Mouse (Mus musculus) MEL (cell line): ENCODE measurements around the gene 1110051M20Rik.

Experiments used
- BHLHE40 ChIP-seq: IDR thresholded peaks from 2 replicates; pipeline ENCODE4 v1.6.1; 2012; ENCODE audit warnings: low read depth, mild to moderate bottlenecking, inconsistent platforms, low read length, improper control_type of control experiment, borderline replicate concordance
- CTCF ChIP-seq, 3 experiments: IDR thresholded peaks in 2 of 3; conservative IDR thresholded peaks in 1 of 3; 2 replicates each; pipeline ENCODE4 v1.5.1; 2011 to 2012; ENCODE audit warnings: low read length in 3 of 3, low read depth in 2 of 3, mild to moderate bottlenecking in 2 of 3, improper control_type of control experiment in 1 of 3, inconsistent platforms in 1 of 3, mixed read lengths in 1 of 3, moderate library complexity in 1 of 3; ENCODE audit not compliant: control insufficient read depth in 1 of 3, insufficient read depth in 1 of 3, poor library complexity in 1 of 3, severe bottlenecking in 1 of 3
- HCFC1 ChIP-seq: IDR thresholded peaks from 2 replicates; pipeline ENCODE4 v1.6.1; 2012; ENCODE audit warnings: low read depth, mild to moderate bottlenecking, inconsistent platforms, low read length, improper control_type of control experiment, moderate library complexity
- MAX ChIP-seq: IDR thresholded peaks from 2 replicates; pipeline ENCODE4 v1.6.1; 2011; ENCODE audit warnings: low read length, improper control_type of control experiment
- MYC ChIP-seq: IDR thresholded peaks from 2 replicates; pipeline ENCODE4 v1.6.1; 2011; ENCODE audit warnings: low read depth, mild to moderate bottlenecking, low read length, improper control_type of control experiment, moderate library complexity
- POLR2A ChIP-seq, 2 experiments: IDR thresholded peaks; 2 replicates each; pipeline ENCODE4 v1.6.1; 2011 to 2012; ENCODE audit warnings: low read length in 2 of 2, mild to moderate bottlenecking in 2 of 2, control low read depth in 1 of 2, improper control_type of control experiment in 1 of 2, low read depth in 1 of 2, moderate library complexity in 1 of 2; ENCODE audit not compliant: control insufficient read depth in 1 of 2, insufficient read depth in 1 of 2, poor library complexity in 1 of 2
- POLR2AphosphoS2 ChIP-seq: IDR thresholded peaks from 2 replicates; pipeline ENCODE4 v1.6.1; 2011; ENCODE audit warnings: low read length, improper control_type of control experiment
- RAD21 ChIP-seq: IDR thresholded peaks from 2 replicates; pipeline ENCODE4 v1.6.1; 2011; ENCODE audit warnings: mild to moderate bottlenecking, low read depth, low read length, improper control_type of control experiment
- SIN3A ChIP-seq: IDR thresholded peaks from 2 replicates; pipeline ENCODE4 v1.6.1; 2012; ENCODE audit warnings: low read length, improper control_type of control experiment, inconsistent platforms
- TAL1 ChIP-seq: IDR thresholded peaks from 2 replicates; pipeline ENCODE4 v1.6.1; 2012; ENCODE audit warnings: mild to moderate bottlenecking, inconsistent platforms, low read length, moderate library complexity, mixed read lengths
- UBTF ChIP-seq: IDR thresholded peaks from 2 replicates; pipeline ENCODE4 v1.6.1; 2012; ENCODE audit warnings: low read depth, mild to moderate bottlenecking, inconsistent platforms, low read length, improper control_type of control experiment, moderate library complexity, borderline replicate concordance; ENCODE audit not compliant: insufficient read depth
- ZC3H11A ChIP-seq: IDR thresholded peaks from 2 replicates; pipeline ENCODE4 v1.6.1; 2012; ENCODE audit warnings: low read depth, mild to moderate bottlenecking, inconsistent platforms, low read length, improper control_type of control experiment

GRCm38 (mm10) chr2:91474358-91474757 is 29.9 kb upstream of the 1110051M20Rik start:
- TF ChIP-seq POLR2AphosphoS2, result no peak
- TF ChIP-seq POLR2A (IDR thresholded peaks at IDR 0.05; ENCODE audit: control insufficient read depth in 1 of 2, insufficient read depth in 1 of 2, low read depth in 1 of 2, low read length in 2 of 2, poor library complexity in 1 of 2), result no peak
- TF ChIP-seq MYC, result no peak
- no peak for TF ChIP-seq MAX
- no peak for TF ChIP-seq SIN3A
- TF ChIP-seq CTCF (IDR thresholded peaks at IDR 0.05 in 2 of 3, conservative IDR thresholded peaks at IDR 0.05 in 1 of 3; ENCODE audit: control insufficient read depth in 1 of 3, insufficient read depth in 1 of 3, low read depth in 2 of 3, low read length in 3 of 3, poor library complexity in 1 of 3, severe bottlenecking in 1 of 3), result no peak
- TF ChIP-seq RAD21, result no peak
- TF ChIP-seq TAL1, result no peak
- no peak for TF ChIP-seq ZC3H11A
- no peak for TF ChIP-seq HCFC1
- TF ChIP-seq BHLHE40, result no peak
- TF ChIP-seq UBTF, result no peak
